Mouse (Mus musculus) midbrain, embryonic 12.5 days (tissue): ENCODE data around the gene Plekhj1. TPM values are rescaled to one million over a fixed set of nuclear protein-coding genes. Genes with fewer than 3 reads are reported as not detected.

Source experiments
- ATAC-seq: fragments of 200-750 bp; cut with Nextera tagmentation; 2 replicates; pipeline ENCODE4 v1.8.0; 2017; ENCODE audit warnings: low read depth, moderate TSS enrichment, moderate library complexity; ENCODE audit not compliant: low FRiP score
- H3K27ac ChIP-seq: fragments of 300-500 bp; sonication (generic); replicated peaks from 2 replicates; pipeline ENCODE4 v1.5.1; 2016; ENCODE audit warnings: mild to moderate bottlenecking
- H3K27me3 ChIP-seq: fragments of 300-500 bp; sonication (generic); 2 replicates; pipeline ENCODE4 v1.6.1; 2016; ENCODE audit warnings: mild to moderate bottlenecking
- H3K36me3 ChIP-seq: fragments of 300-500 bp; sonication (generic); 2 replicates; pipeline ENCODE4 v1.6.1; 2016
- H3K4me1 ChIP-seq: fragments of 300-500 bp; sonication (generic); 2 replicates; pipeline ENCODE4 v1.6.1; 2016
- H3K4me2 ChIP-seq: fragments of 300-500 bp; sonication (generic); replicated peaks from 2 replicates; pipeline ENCODE4 v1.6.1; 2016; ENCODE audit warnings: mild to moderate bottlenecking, moderate library complexity
- H3K4me3 ChIP-seq: fragments of 300-500 bp; sonication (generic); 2 replicates; pipeline ENCODE4 v1.5.1; 2016; ENCODE audit warnings: mild to moderate bottlenecking
- H3K9ac ChIP-seq: fragments of 300-500 bp; sonication (generic); replicated peaks from 2 replicates; pipeline ENCODE4 v1.6.1; 2016; ENCODE audit warnings: mild to moderate bottlenecking, moderate library complexity
- H3K9me3 ChIP-seq: fragments of 300-500 bp; sonication (generic); 2 replicates; pipeline ENCODE4 v1.6.1; 2016; ENCODE audit warnings: mild to moderate bottlenecking
- WGBS: fragments of 180-500 bp; shearing (Covaris S2); methylation state at CpG from one replicate; pipeline ENCODE4 v1.1.7; 2016; 5-methylcytosine and 5-hydroxymethylcytosine counted together
- polyA plus RNA-seq: library from polyadenylated mRNA; unstranded; fragments of >200 nt; fragmentation: Nextera tagmentation; extraction: Ambion mirVana; gene quantifications from 2 replicates; pipeline ENCODE4 v1.2.1, GENCODE M21; 2016

Plekhj1 gene
- polyA plus RNA-seq = 137 and 148 TPM in 2 replicates

DNA sequence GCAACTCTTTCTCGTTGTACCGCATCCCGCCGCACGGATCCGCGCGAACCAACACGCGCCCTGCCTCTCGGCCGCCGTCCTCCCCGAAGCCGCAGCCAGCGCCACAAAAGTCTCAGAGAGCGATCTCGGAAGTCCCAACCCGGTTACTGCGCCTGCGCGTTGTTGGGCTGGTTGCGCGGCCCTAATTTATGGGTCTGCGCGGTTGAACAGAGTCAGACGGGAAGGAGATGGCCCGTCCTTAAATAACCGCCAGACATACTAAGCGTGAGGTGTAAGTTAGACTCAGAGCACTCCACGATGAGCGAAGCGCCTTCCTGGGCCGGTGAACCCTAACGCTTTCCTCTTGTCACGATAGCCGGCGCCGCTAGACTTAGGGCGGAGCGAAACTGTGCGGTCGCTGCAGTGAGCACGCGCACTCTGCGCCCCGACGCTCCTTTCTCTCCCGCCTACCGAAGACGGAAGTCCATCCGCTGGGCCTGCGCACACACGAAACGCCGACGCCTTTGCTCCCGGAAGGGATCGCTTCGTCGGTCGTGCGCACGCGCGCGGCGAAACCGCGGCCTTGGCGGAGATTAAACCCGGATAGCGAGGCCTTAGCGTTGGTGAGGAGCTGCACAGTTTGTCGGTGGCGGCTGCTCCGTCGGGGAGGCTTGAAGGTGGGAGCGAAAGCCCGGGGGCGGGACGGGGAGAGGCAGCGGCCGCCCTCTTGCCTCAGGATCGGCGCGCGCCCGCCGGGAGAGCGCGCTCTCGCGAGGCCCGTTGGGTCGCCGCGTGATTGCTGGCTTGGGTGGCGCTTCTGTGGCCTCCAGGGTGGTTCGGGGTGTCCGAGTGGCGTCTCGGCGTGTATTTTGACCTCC lies at the start of gene Plekhj1, which contains the start of gene Sf3a2:
TSS of gene Plekhj1 (minus strand) at position 477 of the 857 bp plus-strand sequence.
TSS of gene Sf3a2 (plus strand) at position 49 of the 857 bp plus-strand sequence.
- Histone ChIP-seq H3K36me3 (peaks cover 58% of the 10 kb centered on the region), H3K27me3 (no peaks in the 10 kb centered on the region), H3K4me2 (peak within 1 kb of the TSS; percentile 76), H3K4me1 (peaks cover 29% of the 10 kb centered on the region), H3K9me3 (no peaks in the 10 kb centered on the region), H3K9ac (peak within 1 kb of the TSS; percentile 94), H3K27ac (peak within 1 kb of the TSS; percentile 94), H3K4me3 (peak within 1 kb of the TSS; percentile 88)
- peak; percentile 88 for ATAC-seq
- WGBS = under 1% methylated on average over 102 of the region's 104 CpGs

DNA sequence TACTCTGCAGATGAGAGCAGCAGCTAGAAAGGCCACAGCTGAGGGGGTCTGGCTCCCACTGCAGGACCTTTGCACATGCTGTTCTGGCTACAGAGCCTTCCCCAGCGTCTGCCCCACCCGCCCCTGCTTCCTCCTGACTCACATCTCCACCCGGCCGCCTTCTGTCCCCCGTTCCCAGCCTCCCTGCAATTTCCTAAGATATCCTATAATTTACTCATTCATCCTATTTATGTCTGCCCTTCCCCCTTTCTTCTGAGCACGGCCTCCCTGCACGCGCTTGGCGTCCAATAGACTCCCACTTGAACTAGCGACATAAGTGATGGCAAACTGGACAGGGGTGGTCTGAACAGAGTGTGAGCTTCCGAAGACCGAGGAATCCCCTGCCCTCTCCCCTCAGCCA lies 47.3 kb upstream of the Plekhj1 start:
- 85% methylated on average over 11 of the region's 12 CpGs for WGBS
- Histone ChIP-seq H3K4me1 (peaks cover 13% of the 10 kb centered on the region), H3K27ac (no peak overlapping the region), H3K4me3 (no peak overlapping the region), H3K9me3 (no peaks in the 10 kb centered on the region), H3K4me2 (no peak overlapping the region), H3K27me3 (peaks cover 59% of the 10 kb centered on the region), H3K9ac (no peak overlapping the region), H3K36me3 (0 out of 2 replicates have a peak, but pooled peaks cover 5% of the 10 kb centered on the region)
- ATAC-seq = no peak

- 65% methylated on average over 8 of the region's 8 CpGs for WGBS
- H3K9me3 ChIP-seq = no peaks in the 10 kb centered on the region
- H3K36me3 ChIP-seq = 0 out of 2 replicates have a peak, but pooled peaks cover 3% of the 10 kb centered on the region
- H3K4me1 ChIP-seq = peaks cover 13% of the 10 kb centered on the region
- H3K4me2 ChIP-seq = no peak overlapping the region
- H3K27me3 ChIP-seq = peaks cover 59% of the 10 kb centered on the region
- H3K27ac ChIP-seq = no peak overlapping the region
- no peak for ATAC-seq
- H3K4me3 ChIP-seq = no peak overlapping the region
- no peak overlapping the region for H3K9ac ChIP-seq
Observed at GRCm38 (mm10) chr10:80845055-80845693, 46.7 kb upstream of the Plekhj1 start.

- no peak within 1 kb of the TSS for H3K27ac ChIP-seq
- H3K9ac ChIP-seq = peak within 1 kb of the TSS; percentile 50
- 0 out of 2 replicates have a peak, but pooled peaks have one; percentile 34 for ATAC-seq
- H3K9me3 ChIP-seq = no peaks in the 10 kb centered on the region
- H3K4me2 ChIP-seq = peak within 1 kb of the TSS; percentile 72
- H3K27me3 ChIP-seq = peaks cover 66% of the 10 kb centered on the region
- peak within 1 kb of the TSS; percentile 44 for H3K4me3 ChIP-seq
- H3K4me1 ChIP-seq = peaks cover 13% of the 10 kb centered on the region
- H3K36me3 ChIP-seq = no peaks in the 10 kb centered on the region
- WGBS = 6% methylated on average over 44 of the region's 51 CpGs
Observed at GRCm38 (mm10) chr10:80843931-80844547, 45.6 kb upstream of the Plekhj1 start, which contains the start of gene Lingo3. Lingo3 (minus strand) TSS chr10:80844039.

DNA sequence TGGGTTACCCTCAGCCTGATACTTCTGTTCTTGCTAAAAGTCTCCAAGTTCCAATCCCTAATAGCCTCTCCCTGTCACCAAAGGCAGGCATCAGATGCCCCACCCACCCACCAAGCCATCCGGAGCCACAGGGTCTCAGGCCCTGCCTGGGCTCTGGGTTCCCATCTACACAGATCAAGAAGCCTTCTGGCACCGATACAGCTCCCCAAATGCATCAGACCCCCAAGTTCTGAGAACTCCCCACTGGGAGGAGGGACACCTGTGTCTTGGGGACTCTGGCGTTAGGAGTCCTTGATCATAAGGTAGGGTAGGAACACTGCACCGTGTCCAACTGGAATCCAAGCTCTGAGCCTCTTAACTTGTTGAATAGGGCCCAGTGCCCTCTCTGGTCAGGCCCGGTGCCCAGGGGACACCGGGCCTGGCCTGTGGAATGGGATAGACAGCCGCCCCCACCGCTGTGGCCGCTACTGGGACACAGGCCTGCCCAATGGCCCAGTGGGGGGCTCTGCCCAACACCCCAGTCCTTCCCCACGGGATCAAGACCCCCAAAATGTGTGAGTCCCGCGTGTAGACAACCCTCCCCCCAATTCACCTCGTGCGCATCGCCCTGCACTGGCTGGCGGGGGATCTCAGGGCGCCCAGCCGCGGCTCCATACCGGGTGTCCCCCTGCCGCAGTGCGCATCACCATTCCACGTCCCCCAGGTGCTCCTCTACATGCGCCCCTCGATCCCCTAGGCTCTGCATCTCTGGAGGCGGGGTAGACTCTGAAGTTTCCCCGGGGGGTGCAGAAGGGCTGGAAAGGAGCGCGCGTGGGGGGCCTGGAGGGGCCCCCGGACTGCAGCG lies 44.9 kb upstream of the Plekhj1 start:
- Histone ChIP-seq H3K4me3 (peak overlapping the region; percentile 44), H3K9me3 (no peaks in the 10 kb centered on the region), H3K9ac (peak overlapping the region; percentile 50), H3K4me1 (peaks cover 11% of the 10 kb centered on the region), H3K4me2 (peak overlapping the region; percentile 72), H3K36me3 (no peaks in the 10 kb centered on the region), H3K27ac (no peak overlapping the region), H3K27me3 (peaks cover 69% of the 10 kb centered on the region)
- WGBS = 10% methylated on average over 32 of the region's 32 CpGs
- 0 out of 2 replicates have a peak, but pooled peaks have one; percentile 55 for ATAC-seq

GRCm38 (mm10) chr10:80842334-80842733 lies 43.9 kb upstream of the Plekhj1 start:
- no peak overlapping the region for H3K4me3 ChIP-seq
- H3K4me1 ChIP-seq = peaks cover 11% of the 10 kb centered on the region
- no peaks in the 10 kb centered on the region for H3K9me3 ChIP-seq
- no peak overlapping the region for H3K9ac ChIP-seq
- H3K27ac ChIP-seq = no peak overlapping the region
- 85% methylated on average over 15 of the region's 15 CpGs for WGBS
- no peaks in the 10 kb centered on the region for H3K36me3 ChIP-seq
- no peak for ATAC-seq
- no peak overlapping the region for H3K4me2 ChIP-seq
- peaks cover 78% of the 10 kb centered on the region for H3K27me3 ChIP-seq

DNA sequence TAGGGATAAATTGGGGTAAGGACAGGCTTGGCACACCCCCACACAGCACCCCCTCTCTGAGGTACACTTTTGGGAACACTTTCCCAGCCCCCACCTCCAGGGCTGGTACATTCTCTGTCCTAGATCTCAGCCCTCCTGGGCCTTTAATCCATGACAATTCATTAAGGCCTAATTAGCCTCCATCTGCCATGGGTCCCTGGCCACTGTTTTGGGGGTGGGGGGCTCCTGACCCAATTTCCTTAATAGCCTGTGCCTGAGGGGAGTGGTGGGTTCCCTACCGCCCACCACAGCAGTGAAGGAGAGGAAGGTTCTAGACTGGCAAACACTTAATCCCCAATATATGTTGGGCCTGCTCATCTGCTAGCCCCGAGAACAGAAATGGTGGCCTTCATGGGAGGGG lies 43.3 kb upstream of the Plekhj1 start:
- no peak overlapping the region for H3K4me2 ChIP-seq
- 83% methylated on average over 2 of the region's 2 CpGs for WGBS
- H3K9me3 ChIP-seq = no peaks in the 10 kb centered on the region
- peaks cover 85% of the 10 kb centered on the region for H3K27me3 ChIP-seq
- H3K4me1 ChIP-seq = peaks cover 11% of the 10 kb centered on the region
- no peaks in the 10 kb centered on the region for H3K36me3 ChIP-seq
- no peak for ATAC-seq
- no peak overlapping the region for H3K9ac ChIP-seq
- H3K27ac ChIP-seq = no peak overlapping the region
- no peak overlapping the region for H3K4me3 ChIP-seq

DNA sequence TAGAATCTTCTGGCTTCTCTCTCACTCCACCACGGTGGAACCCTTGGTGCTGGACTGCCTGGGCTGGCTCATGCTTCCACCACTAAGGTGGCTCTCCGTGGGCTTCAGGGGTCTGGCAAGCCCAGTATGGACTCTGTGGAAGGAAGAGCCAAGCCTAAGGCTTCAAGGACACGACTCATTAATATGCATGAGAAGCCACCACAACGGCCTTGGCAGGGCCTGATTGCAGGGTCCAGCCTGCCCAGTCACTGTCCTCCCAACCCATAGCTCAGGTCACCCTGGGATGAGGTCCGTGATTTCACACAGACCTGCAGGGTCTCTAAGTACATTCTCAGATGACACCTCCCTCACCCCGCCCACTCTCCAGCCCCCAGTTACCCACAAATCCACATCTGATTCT lies 41.4 kb upstream of the Plekhj1 start:
- 54% methylated on average over 6 of the region's 6 CpGs for WGBS
- Histone ChIP-seq H3K4me1 (peaks cover 11% of the 10 kb centered on the region), H3K4me3 (no peak overlapping the region), H3K9me3 (no peaks in the 10 kb centered on the region), H3K9ac (no peak overlapping the region), H3K4me2 (no peak overlapping the region), H3K27ac (no peak overlapping the region), H3K27me3 (peaks cover 86% of the 10 kb centered on the region), H3K36me3 (no peaks in the 10 kb centered on the region)
- ATAC-seq = no peak

GRCm38 (mm10) chr10:80838346-80838912 lies 40.0 kb upstream of the Plekhj1 start:
- H3K4me1 ChIP-seq = peaks cover 1% of the 10 kb centered on the region
- WGBS = 59% methylated on average over 2 of the region's 2 CpGs
- no peaks in the 10 kb centered on the region for H3K36me3 ChIP-seq
- no peak overlapping the region for H3K27ac ChIP-seq
- H3K9me3 ChIP-seq = no peaks in the 10 kb centered on the region
- ATAC-seq = no peak
- peaks cover 86% of the 10 kb centered on the region for H3K27me3 ChIP-seq
- H3K4me3 ChIP-seq = no peak overlapping the region
- H3K4me2 ChIP-seq = no peak overlapping the region
- H3K9ac ChIP-seq = no peak overlapping the region

DNA sequence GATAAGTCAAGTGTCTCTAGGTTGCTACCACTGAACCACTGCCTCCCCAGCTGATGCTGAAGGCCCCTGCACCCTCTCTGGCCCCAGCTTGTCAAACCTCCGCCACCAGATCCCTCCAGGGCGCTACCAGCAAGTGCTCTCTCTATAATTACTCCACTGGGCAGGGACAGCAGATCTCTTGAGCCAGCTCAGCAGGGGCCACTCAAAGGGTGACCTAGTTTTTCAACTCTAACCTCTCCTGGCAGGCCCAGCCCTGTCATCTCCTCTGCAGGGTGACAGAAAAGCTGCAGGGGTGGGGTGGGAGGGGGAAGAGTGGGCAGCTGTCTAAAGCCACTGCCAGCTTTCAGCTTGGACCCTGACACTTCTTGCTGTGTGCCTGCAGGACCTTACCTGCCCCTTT lies 39.4 kb upstream of the Plekhj1 start:
- H3K4me1 ChIP-seq = peaks cover 4% of the 10 kb centered on the region
- WGBS = 8% methylated on average over 2 of the region's 2 CpGs

GRCm38 (mm10) chr10:80836949-80837379 lies 38.5 kb upstream of the Plekhj1 start:
- H3K9ac ChIP-seq = no peak overlapping the region
- H3K9me3 ChIP-seq = no peaks in the 10 kb centered on the region
- H3K27me3 ChIP-seq = peaks cover 76% of the 10 kb centered on the region
- no peak overlapping the region for H3K4me3 ChIP-seq
- WGBS = 64% methylated on average over 7 of the region's 7 CpGs
- H3K4me2 ChIP-seq = no peak overlapping the region
- H3K4me1 ChIP-seq = peaks cover 9% of the 10 kb centered on the region
- H3K36me3 ChIP-seq = no peaks in the 10 kb centered on the region
- no peak overlapping the region for H3K27ac ChIP-seq
- ATAC-seq = no peak

More for the DNA sequence above, 39.4 kb upstream of the Plekhj1 start:
- H3K27ac ChIP-seq = no peak overlapping the region
- no peaks in the 10 kb centered on the region for H3K36me3 ChIP-seq
- no peak overlapping the region for H3K4me2 ChIP-seq
- 0 out of 2 replicates have a peak overlapping the region, but pooled peaks have one; percentile 11 for H3K9ac ChIP-seq
- ATAC-seq = no peak
- peaks cover 84% of the 10 kb centered on the region for H3K27me3 ChIP-seq
- H3K4me3 ChIP-seq = no peak overlapping the region
- no peaks in the 10 kb centered on the region for H3K9me3 ChIP-seq
